Mouse (Mus musculus): ENCODE measurements around the gene Gse1.

Gene Gse1

DNA sequence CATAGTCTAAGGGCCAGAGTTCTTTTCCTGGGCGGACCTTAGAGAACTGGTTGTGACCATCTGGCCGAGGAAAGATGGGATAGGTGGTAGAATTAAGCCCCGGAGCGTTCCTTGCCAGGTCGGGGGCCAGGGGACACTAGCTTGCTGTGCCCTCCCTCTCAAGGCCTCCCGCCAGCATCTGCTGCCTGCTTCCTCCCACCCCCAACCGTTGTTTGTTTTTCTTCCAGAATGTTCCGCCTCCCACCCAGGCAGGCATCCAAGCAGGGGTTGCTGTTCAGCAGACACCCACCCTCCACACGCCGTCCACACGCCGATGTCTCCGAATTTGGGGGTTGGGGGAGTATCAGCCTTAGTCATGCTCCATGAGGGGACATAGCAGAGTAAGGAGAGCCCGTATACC lies 49.8 kb downstream of the Gse1 start:
- DNase-seq: no peak

DNA sequence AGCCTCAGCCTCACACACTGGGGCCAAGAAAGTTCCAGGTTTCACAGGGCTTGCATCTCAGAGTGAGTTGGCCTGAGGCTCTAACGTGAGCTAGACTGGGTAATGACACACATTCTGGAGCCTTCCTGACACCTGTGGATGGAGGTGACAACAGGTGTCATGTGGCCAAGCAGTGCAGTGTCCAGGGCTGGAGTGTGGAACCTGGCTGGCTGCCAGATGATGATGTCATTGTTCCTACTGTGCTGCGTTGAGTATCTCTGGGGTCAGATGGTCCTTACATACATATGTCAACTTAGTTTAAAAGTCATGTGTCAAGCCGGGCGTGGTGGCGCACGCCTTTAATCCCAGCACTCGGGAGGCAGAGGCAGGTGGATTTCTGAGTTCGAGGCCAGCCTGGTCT lies 51.2 kb downstream of the Gse1 start:
- no peak for DNase-seq

DNA sequence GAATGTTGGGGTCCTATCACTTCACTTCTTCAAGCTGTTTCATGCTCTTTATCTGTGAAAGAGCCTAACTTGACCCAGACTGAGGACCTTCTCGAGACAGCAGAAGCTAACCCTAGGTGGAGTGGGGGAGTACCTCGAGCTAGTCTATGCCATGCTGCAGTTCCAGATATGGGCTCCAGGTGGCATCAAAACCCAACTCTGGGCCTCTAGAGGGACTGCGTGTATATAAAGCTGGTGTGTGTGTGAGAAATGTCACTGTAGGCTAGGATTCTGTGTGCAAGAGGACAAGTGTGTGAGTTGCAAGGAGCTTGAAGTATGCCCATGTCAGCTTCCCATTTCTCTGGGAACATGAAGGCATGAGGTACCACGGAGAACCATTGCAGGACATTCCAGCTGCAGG lies 53.2 kb downstream of the Gse1 start:
- DNase-seq: peak; percentile 89

DNA sequence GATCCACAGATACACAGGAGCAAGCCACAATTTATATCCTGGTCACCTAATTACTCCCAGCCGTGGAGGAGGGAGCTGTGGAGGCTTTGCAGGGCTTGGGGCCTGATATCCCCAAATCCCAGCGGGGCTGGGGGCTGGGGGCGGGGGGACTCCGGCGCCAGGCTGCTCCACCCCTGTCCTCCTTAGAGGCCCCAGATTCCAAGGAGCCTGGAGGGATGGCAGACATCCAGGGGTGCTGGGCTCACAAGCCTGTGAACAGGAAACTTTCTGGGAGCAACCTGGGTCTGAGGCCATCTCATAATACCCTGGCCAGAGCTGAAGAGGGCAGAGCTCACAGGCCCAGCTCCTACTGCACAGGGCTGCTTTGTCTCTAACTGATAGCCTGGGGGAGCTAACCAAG lies 54.2 kb downstream of the Gse1 start:
- no peak for DNase-seq

DNA sequence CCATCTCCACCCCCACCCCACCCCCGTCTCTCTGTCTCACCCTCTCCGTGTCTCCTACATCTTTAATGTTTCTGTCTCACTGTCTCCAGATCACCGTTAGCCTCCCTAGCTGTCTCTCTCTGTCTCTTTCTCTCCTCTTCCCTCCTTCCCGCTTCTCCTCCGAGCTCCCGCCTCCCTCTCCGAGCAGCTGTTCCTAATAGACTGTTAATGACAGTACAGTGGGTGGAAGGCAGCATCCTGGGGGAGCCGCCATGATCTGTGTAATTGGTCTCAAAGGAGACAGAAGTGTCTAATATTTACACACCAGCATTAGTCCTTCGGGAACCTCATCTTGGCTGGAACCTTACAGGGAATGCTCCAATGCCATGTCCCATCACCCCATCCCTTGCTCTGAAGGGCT lies 56.0 kb downstream of the Gse1 start:
- DNase-seq: no peak

DNA sequence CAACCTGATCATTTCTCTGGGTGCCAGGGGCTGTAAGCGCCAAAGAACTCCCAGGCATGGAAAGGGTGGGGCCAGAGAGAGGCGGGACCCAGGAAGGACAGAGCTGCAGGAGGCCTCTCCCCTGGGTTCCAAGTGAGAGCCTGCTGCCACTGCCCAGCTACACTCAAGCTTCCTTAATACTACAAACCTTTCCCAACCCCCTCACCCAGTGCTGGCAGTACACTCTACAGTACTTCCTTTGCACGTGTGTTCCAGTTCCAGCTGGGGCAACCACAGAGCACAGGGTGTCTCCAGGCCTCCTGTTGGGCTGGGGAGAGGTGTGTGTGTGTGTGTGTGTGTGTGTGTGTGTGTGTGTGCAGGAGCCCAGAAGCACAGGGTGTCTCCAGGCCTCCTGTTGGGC lies 56.8 kb downstream of the Gse1 start:
- DNase-seq: no peak

DNA sequence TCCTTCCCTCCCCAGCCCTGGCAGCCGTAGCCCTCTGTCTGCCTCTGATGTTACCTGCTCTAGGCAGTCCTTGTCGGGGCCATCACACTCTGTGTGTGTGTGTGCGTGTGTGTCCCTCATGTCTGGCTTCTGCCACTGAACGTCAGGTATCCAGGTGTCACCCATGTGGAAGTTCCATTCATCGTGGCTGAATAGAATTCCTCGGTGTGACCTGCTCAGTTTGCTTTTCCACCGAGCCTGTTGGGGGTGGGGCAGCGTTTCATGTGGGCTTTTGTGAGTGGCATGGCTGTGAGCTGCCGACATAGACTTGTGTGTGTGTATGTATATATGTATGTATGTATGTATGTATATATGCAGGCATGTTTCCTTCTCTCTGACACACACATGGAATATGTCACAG lies 57.6 kb downstream of the Gse1 start:
- no peak for DNase-seq

DNA sequence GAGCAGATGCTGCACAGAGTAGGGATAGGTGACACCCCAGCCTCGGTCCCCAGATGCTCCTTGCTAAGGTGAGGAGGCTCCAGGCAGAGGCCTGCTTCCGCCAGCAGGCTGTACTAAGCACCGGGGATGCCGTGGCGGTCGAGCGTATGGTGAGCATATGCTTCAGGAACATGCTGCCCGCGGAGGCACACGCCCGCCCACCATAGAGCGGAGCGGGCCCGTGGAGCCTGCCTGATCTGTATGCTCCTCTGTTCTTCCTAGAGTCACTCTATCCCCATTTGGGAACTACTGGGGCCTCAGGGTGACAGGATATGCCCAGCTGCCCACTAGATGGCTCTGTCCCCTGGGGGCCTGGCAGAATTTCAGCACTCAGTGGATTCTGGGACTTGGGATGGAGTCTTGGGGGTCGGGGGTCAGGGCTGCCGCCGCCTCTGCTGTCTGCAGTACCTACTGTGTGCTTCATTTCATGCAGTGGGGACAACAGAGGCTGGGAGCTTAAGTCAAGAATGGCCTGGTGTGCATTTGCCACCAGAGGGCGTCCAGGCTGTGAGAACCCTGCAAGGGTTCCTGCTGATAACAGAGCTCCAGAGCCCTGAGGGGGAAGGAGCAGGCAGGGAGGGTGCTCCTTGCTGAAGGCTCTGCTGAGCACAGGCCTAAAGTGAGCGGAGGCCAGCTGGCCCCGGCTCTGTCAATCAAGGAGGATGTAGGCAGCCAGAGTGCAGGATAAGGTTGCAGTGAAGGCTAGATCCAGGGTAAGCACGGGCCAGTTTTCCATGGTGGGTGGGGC lies 60.1 kb downstream of the Gse1 start:
- peak; percentile 76 for DNase-seq

DNA sequence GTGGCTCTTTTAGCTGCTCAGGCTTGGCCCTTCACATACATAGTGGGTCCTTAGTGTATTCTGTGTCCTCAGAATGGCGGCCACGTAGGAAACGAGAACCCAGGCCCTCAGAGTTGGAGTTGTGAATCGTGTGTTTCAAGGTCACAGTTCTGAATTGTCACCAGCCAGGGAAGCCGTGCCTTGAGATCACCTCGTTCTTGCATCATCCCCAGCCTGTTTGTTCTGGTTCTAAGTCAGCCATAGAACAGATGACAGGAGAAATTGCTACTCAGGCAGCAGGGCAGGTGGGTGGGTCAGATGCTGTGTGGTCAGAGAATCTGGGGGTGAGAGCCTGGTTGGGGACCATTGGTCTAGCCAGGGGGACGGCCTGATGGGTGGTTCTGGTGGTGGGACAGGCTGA lies 60.9 kb downstream of the Gse1 start:
- DNase-seq: no peak

DNA sequence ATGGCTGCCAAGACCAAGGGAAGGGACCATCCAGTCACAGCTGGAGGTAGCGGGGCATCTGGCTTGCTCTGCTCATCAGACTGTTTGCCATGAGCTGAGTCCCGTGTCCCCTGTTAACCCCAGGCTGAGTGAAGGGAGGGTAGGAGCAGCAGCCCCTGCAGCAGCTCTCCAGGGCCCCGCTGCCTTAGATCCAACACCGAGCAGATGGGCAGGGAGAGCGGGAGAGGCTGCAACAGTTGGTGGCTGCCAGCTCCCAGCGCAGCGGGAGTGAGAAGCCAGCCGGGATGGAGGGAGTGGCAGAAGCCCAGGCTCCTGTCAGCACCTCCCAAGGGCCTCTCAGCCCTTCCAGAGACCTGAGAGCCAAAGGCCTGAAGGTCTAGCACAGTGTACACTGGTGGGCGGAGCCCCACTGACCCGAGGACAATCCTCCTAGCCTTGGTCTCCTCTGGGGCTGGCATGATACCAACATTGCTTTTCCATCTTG lies 61.5 kb downstream of the Gse1 start:
- DNase-seq: peak; percentile 63

DNA sequence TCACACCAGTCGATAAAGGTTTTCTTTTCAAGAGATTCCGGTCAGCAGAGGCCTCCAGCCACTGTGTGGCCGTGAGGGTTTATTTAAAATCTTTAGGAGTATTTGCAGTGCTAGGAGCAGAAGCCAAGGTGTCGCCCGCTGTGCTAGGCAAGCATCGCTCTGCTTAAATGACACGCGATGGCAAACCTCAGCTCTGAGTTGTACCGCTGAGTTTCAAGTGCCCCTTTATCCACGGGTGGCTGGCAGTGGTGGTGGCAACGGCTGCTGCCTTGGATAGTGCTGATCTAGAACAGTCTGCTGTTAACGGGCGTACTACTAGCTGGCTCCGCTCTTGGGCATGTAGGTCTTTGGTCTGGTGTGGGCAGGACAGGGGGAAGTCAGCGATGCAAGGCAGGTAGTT lies 62.4 kb downstream of the Gse1 start:
- DNase-seq: no peak

DNA sequence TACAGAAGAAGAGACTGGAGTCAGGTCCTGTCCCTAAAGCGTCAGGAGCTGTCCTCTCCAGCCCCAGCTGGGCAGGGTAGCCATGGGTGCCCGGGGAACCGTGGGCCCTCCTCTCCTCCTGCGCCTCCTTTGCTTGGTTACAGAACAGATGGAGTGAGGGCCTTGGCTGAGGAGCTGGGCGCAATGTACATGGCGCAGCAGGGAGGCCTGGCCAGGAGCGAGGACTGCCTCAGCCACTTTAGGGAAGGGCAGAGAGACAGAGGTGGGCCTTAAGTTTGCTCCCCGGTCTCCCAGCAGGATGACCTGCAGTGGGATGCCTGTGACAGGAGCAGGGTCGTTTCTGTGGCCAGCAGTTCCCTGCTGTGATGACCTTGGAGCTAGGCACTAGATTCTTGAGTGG lies 63.4 kb downstream of the Gse1 start:
- DNase-seq: no peak

DNA sequence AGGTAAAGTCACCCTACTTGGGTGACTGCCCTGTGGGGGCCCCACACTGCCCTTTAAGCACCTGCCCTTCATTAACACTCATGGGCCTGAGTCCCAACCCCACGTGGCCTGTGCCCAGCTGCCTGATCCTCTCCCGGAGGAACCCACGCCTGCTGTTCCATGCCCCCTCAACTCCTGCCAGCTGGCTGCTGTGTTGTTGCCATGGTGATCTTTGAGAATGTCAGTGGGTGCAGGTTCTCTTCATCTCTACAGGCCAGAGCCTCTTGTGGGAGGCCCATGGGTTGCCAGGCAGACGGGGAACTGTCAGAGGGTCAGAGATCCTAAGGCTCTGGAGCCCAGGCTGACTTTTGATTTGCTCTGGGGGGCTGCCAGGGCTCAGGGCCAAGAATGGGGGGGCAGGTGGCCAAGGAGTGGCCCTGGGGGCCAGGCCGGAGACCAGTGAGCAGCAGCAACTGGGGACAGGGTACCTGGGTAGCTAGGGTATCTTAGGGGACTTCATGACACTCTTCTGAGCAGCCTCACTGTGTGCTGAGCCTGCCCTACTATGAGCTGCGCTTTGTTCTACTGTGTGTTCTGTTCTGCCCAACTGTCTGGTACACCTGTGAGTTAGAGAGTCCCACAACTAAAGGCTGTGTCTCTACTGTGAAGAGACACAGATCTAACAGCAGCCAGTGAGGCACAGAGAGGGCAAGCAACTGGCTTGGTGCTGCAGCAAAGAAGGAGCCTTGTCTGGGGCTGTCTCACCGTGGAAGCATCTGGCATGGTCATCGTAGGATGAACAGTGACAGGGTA lies 64.3 kb downstream of the Gse1 start:
- peak; percentile 60 for DNase-seq

DNA sequence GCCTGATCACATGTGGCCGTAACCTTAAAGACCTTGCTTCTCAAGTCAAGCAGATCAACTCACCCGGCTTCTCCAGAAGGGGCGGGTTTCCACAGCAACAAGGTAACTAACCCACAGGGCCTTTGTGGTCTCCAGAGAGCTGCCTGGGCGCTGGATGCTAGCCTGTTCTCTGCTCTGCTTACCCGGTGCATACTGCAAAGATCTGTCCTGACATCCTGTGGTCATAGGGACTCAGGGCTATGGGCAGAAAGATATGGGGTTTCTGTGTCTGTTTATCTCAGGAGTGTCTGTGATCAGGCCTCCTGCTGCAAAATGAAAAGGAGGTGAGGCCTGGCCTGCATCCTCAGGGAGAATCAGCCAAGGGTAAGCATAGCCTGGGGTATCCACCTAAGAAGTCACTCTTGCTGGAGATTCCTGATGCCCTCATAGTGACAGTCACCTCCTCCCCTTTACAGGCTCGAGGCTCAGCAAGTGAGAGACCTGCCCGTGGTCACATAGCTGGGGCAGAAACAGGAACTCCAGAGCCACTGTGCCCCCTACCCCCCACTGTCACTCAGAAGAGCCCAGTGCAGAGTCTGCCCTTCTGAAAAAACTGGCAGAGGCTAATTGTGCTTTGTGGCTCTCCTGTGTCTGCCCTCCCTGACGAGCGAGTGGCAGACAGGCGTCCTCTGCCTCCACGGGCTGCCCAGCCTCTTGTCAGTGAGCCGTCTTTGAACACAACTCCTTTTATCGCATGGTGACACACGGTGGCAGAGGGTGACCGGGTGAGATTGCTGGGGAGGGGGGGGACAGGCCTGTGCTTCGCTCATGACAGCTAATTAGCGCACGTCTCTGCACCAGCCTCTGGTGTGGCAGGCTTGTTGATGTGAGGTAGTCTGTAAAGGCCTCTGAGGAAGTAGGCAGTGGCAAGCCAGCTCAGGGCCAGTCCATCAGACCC lies 65.4 kb downstream of the Gse1 start:
- no peak for DNase-seq

DNA sequence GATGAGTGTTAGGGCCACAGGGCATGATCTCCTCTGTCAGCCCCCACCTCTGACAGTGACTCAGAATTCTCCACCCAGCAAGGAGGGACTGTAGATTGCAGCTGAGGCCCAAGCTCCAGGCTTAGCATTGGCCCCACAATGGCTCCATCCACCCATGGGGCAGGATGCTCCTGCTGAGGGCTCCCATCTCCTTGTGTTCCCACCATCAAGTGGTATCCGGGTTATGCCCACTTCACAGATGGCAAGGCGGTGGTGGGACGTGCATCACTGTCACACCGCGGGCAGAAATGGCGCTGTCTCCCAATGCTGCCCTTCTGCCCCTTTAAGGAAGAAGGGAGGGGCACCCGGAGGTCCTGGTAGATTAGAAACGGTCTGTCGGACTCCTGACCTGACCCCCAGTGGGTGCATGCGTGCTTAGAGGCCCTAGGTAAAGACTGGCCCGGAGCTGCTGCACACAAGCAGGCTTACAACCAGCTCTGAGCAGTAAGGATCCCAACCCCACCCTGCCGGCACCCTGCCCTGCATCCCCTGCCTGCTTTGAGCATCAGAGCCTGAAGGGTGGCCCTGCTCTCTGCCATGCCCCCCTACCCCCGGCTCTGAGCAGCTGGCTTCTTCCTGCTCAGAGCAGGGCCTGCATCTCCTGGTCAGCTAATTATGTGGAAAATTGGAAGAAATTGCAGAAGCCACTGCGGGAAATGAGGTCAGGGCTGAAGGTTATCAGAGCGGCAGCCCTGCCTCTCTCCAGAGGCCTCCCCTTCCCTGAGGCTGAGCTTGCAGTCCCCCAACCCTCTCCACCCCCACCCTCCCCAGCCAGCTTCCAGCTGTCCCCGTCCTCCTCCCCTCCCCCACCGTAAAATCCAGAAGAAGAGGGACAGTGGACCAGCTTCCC lies 67.0 kb downstream of the Gse1 start:
- DNase-seq: no peak

DNA sequence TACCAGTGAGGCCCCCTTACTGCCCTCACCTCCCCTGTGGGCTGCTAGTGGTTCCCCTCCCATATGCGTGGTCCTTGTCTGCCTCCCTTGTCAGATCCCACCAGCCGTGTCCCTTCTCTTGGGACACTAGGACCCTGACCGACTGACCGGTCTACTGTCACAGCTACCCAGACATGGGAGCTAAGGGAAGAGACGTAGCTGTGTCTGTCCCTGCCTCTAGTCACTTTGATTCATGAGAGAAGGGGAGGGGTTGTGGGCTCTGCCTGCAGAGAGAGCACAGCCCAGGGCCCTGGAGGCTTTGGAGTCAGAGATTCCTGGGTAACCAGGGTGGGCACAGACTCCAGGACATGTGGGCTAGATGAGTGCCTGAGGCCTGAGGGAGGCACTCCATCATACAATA lies 68.7 kb downstream of the Gse1 start:
- no peak for DNase-seq

DNA sequence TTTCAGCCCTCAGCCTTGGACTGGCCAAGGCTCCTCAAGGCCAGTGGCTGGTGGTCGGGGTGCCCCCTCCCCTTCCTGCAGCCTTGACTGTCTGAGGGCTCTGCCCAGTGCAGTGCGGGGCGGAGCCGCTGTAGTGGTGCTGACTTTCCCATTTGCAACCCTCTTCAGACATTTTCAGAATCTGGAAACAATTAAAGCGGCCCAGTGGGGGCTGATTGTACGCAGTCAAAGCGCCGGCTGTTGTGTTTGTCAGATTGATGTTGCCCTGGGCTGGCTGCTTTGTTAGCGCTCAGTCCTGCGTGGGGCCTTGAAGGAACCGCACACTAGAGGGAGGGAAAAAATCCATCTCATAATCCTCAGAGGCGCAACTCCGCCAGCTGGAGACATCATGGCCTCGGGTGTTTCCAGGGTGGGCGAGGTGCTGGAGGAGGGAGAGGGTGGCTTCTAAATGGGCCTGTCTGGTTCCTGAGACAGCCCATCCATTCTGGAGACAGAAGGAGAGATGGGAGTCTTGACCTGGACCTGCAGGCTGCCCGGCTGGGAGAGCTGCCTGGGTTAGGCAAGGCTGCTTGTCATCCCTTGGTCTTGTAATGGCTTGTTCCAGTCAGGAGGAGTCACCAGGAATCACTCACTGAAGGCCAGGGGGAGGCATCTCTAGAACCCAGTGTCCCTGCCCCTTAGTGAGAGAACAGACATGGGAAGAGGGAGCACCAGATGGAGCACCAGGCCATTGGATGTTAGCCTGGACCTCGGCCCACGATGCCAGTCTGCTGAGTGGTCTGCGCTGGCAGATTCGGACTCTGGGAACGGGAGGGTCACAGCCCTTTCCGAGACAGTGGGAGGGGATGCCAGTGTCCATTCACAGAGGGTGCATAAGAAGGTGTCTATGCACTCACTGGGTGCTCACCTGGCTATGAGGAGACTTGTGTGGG lies 70.6 kb downstream of the Gse1 start:
- DNase-seq: no peak

DNA sequence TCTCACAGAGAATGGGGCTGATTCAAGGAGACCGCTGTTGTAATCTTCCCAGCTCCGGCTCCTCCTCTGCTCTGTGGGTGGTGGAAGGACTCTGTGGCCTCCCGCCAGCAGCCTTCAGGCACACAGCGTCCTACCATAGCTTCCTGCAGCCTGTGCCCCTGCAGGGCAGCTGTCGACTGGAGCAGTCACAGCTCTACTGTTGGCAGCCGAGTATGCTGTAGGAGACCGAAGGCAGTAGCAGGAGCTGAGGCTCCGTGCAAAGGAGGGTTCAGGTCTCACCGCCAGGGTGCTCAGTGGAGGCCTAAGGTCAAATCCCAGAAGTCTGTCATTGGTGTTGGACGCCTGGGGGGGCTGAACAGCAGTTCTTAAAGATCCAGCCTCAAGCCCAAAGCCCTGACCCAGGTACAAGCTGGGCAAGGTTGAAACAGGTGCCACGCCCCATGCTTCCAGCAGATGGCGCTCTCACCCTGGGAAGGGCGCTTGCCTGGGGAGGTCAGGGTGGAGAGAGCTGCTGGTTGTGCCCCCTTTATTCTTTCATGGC lies 72.4 kb downstream of the Gse1 start:
- peak; percentile 80 for DNase-seq

DNA sequence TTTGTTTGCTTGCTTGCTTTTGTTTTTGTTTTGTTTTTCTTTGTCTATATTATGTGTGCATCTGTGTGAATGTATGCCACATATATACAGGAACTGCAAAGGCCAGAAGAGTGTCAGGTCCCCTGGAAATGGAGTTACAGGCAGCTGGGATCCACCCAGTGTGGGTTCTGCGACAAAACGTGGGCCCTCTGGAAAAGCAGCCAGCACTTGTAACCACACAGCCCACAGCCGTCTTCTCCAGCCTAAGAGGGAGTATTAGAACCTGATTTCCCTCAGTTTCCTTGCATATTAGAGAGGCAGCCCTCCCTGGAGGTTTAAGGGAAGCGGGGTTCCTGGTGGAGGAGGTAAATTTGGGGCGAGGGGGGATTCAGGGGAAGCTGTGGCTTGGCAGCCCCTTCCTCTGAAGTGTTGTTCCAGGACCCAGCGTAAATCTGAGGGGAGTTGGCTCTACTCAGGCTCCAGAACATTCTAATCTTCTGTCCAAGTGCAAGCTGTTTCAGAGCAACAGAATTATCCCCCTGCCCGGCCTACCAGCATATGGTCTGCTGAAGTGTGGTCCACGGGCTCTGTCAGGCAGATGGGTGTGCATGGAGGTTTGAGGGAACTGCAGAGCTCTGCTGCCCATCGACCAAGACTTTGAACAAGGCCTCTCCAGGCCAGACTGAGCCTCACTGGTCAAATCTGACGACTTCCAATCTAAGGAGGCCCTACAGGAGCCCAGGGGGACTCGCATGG lies 74.9 kb downstream of the Gse1 start:
- no peak for DNase-seq

DNA sequence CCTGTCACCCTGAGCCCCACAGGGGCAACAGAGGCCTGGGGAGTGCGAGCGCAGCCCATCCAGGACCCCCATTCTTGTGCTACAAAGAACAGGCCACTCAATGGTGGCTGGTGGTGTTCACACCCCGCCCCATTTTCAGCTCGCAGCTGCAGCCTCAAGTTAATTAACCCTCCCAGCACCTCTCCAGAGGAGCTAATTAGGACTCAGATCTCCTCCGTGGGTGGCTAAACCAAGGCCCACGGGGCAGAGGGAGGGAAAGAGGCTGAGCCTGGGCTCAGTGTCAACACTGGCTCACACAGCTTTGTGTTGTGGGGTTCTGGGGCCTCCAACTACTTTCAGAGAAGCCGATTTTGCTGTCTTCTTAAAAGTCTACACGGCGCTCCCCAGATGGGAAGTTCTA lies 75.8 kb downstream of the Gse1 start:
- no peak for DNase-seq

All from right cerebral cortex, postnatal 4 days (tissue).